Mouse (Mus musculus): ENCODE results near the gene Brix1.

Brix1 gene

DNA sequence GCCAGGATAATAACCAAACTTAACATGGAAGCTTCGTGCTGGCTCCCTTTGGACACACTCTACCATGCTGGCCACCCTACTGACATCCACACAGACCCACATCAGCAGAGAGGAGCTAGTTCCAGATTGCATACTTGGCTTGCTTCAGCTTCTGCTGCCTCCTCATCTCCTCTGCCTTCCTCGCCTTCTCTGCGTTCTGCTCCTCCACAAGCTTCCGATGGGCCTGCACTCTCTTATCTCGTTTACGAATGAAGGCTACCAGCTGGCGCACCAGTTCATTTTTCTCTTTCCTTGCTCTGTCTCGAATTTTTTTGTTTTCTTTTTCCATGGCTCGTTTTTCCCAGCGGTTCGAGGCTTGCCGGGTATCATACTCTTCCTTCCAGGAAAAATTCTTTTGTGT, 24.8 kb downstream of the Brix1 start:
- DNase-seq (ENCODE audit: extremely low spot score, low spot score) = no peak

DNA sequence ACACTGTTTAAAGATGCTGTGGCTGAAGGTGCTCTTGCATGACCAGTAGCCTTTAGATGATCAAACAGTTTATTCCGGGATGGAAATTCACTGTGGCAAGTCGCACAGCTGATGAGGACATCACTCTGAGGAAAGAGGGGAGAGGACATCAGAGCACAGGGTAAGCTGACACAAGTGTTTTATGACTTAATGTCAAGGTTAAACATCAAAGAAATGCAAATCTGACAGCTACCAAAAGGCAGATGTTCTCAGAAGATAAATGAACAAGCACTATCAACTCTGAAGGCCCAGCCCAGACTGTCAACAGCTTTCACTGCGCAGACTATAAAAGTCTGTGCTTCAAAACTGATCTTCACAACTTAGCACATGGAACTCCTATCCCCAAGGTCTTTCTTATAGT, 38.6 kb downstream of the Brix1 start:
- no peak for DNase-seq (ENCODE audit: extremely low spot score, low spot score)

- no peak for DNase-seq (ENCODE audit: extremely low spot score, low spot score)
Measured at GRCm38 (mm10) chr15:10442275-10442674, 43.5 kb downstream of the Brix1 start.

DNA sequence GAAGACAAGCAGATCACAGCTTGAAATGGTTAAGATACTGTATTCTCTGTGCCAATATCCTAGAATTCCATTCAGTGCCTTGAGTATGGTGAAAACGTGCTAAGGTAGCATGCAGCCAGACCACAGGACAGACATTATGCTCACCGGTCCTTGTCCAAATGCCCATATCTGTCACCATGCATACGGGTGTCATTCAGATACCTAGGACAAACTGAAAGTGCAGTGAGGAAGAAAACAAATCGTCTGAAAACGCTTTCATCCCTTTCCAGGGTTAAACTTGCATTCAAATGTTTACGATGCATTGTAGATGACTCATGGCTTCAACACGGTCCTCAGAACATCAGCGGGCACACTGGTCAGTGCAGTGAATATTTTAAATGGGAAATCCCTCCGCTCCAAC, 44.3 kb downstream of the Brix1 start:
- no peak for DNase-seq (ENCODE audit: extremely low spot score, low spot score)

GRCm38 (mm10) chr15:10439963-10440362, 45.8 kb downstream of the Brix1 start:
- no peak for DNase-seq (ENCODE audit: extremely low spot score, low spot score)

- no peak for DNase-seq (ENCODE audit: extremely low spot score, low spot score)
Measured at GRCm38 (mm10) chr15:10436893-10437292, 48.9 kb downstream of the Brix1 start.

DNA sequence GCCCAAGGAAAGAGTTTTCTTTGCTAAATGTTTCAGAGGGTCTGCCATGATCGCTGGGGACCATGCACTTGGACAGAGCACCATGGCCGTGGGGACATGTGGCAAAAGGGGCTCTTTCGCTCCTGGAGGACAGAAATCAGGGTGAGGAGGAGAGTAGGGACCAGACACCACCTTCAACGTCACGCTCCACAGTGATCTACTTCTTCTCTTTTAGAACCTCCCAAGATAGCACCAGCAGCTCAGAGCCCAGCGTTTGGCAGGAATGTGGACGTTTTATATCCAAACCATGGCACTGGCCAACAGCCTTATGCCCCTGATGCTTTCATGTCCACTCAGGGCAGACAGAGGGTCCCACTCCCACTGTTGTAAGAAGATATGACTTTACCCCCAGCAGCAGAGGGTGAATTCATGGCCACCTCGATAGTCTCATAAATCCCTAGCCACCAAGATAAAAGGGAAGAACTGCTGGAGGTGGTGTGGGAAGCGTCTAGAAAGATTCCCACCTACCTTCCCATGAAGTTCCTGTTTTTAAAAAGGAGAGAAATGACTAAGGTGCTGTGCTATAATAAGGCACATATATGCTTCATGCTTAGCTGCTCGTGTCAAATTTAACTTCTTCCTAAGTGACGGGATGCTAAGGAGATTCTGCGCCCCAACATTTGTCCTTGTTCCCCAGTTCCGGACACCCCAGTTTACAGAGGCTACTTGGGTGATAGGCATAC, 59.0 kb downstream of the Brix1 start:
- no peak for DNase-seq (ENCODE audit: extremely low spot score, low spot score)

DNA sequence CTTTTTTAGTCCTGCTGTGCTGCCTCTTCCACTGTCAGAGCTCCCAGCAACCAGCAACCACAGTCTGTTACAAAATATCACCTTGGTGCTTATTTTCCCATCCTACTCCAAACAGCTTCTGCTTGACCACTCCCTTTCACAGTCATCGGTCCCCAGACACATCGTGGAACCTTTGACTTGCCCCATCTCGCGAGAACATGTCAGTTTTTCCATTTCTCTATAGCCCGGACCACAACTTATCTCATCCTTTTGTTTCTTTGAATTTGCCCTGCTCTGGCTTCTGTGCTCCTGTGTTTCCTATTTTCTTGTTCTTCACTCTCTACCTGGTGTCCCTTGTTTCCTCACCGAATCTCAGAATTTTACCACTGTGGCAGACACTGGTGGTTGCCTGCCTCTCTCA, 59.6 kb downstream of the Brix1 start:
- DNase-seq (ENCODE audit: extremely low spot score, low spot score) = no peak

Data from neural tube, embryonic 10.5 days (tissue).